Mouse (Mus musculus) adrenal gland, adult 2 months (tissue): Measurements from ENCODE around the gene Osbpl6. TPM values are rescaled to one million over a fixed set of nuclear protein-coding genes. Genes with fewer than 3 reads are reported as not detected.

Experiments used
- DNase-seq: peaks from one replicate; pipeline ENCODE4 v3.0.0; 2021
- microRNA-seq, 2 experiments: library from miRNA; unstranded; fragments of <30 nt; microRNA quantifications; one replicate each; pipeline ENCODE4 v1.2.0; 2021
- polyA plus RNA-seq: library from polyadenylated mRNA; depleted of rRNA; stranded (reverse); fragments of >200 nt; gene quantifications from 2 replicates; pipeline ENCODE4 v1.2.3, GENCODE M21; 2012; rRNA removed
- total RNA-seq, 2 experiments: library from RNA; stranded (reverse); gene quantifications; 2 replicates each; pipeline ENCODE4 v1.2.3; 2021

The Osbpl6 gene
- total and polyA plus RNA-seq, 3 experiments: 17.7 to 30.4 (median 25.0) TPM

GRCm38 (mm10) chr2:76648666-76649141, 242.4 kb downstream of the Osbpl6 start:
- DNase-seq: no peak

Small RNAs within 50 kb of the gene (microRNA-seq; reads per million reads assigned to microRNA genes)
- gene Gm23164: 0 reads per million in 2 experiments

Other genes with a start within 250 kb of the Osbpl6 start
- under 1 TPM; 0.17 to 0.31 TPM for gene Pde11a, start 67.7 kb upstream of the Osbpl6 start, total RNA-seq
- 0.09 TPM in 1 of 2 replicates, not detected in the other for gene Pde11a, start 67.7 kb upstream of the Osbpl6 start, polyA plus RNA-seq
- gene Cyct, start 46.1 kb upstream of the Osbpl6 start, total RNA-seq: not detected
- gene Cyct, start 46.1 kb upstream of the Osbpl6 start, polyA plus RNA-seq: not detected in 2 replicates
- 10 to 100 TPM; 41.3 to 58.0 TPM for gene Rbm45, start 36.5 kb upstream of the Osbpl6 start, total RNA-seq
- 12.5 and 13.5 TPM in 2 replicates for gene Rbm45, start 36.5 kb upstream of the Osbpl6 start, polyA plus RNA-seq
- 10 to 100 TPM; 21.0 to 25.2 TPM for gene Prkra, start 241.5 kb downstream of the Osbpl6 start, total RNA-seq
- 19.8 and 21.3 TPM in 2 replicates for gene Prkra, start 241.5 kb downstream of the Osbpl6 start, polyA plus RNA-seq
- under 1 TPM in 1 of 2 experiments, not detected in 1; 0.24 TPM for gene Pjvk, start 242.0 kb downstream of the Osbpl6 start, total RNA-seq
- not detected in 2 replicates for gene Pjvk, start 242.0 kb downstream of the Osbpl6 start, polyA plus RNA-seq